Mouse (Mus musculus) lung, adult 2 months (tissue): ENCODE data around the gene Selenop. TPM values are rescaled to one million over a fixed set of nuclear protein-coding genes. Genes with fewer than 3 reads are reported as not detected.
A peak's percentile ranks its signal among the peaks of the same experiment; 100 is the strongest.

Experiments used
- DNase-seq: peaks from one replicate; pipeline ENCODE4 v3.0.0; 2022
- H3K4me1 ChIP-seq: fragments of 200-500 bp; 2 replicates; pipeline ENCODE4 v1.6.1; 2011; ENCODE audit warnings: low read length; ENCODE audit not compliant: control insufficient read depth, insufficient read depth
- H3K4me3 ChIP-seq: fragments of 200-500 bp; replicated peaks from 2 replicates; pipeline ENCODE3; 2011; ENCODE audit warnings: low read depth, mild to moderate bottlenecking, control low read depth, low read length; ENCODE audit errors: extremely low read depth
- CTCF ChIP-seq: fragments of 200-500 bp; IDR thresholded peaks from 2 replicates; pipeline ENCODE4 v1.5.1; 2011; ENCODE audit warnings: mild to moderate bottlenecking, low read length, control low read depth; ENCODE audit not compliant: insufficient read depth
- POLR2A ChIP-seq: fragments of 200-500 bp; IDR thresholded peaks from 2 replicates; pipeline ENCODE4 v1.6.1; 2011; ENCODE audit warnings: low read depth, mild to moderate bottlenecking, control low read depth, low read length, borderline replicate concordance; ENCODE audit errors: extremely low read depth
- WGBS: fragments of 180-500 bp; shearing (Covaris S2); methylation state at CpG from one replicate; pipeline ENCODE4 v1.1.7; 2018; 5-methylcytosine and 5-hydroxymethylcytosine counted together
- polyA plus RNA-seq: library from polyadenylated mRNA; depleted of rRNA; stranded (reverse); fragments of >200 nt; gene quantifications from 2 replicates; pipeline ENCODE4 v1.2.3, GENCODE M21; 2012

Gene Selenop
- polyA plus RNA-seq, 1 experiment = 329 TPM

- WGBS = 60% methylated on average over 4 of the region's 4 CpGs
- TF ChIP-seq POLR2A (no peak), CTCF (no peak)
- no peak overlapping the region for H3K4me3 ChIP-seq
- DNase-seq = no peak
- H3K4me1 ChIP-seq = peaks cover 12% of the 10 kb centered on the region
These were observed 1.1 kb downstream of the Selenop start for GRCm38 (mm10) chr15:3269496-3269895.

GRCm38 (mm10) chr15:3269996-3270645, 1.8 kb downstream of the Selenop start:
- TF ChIP-seq CTCF (no peak), POLR2A (no peak)
- peaks cover 12% of the 10 kb centered on the region for H3K4me1 ChIP-seq
- 13% methylated on average over 6 of the region's 6 CpGs for WGBS
- H3K4me3 ChIP-seq = peak overlapping the region; percentile 43
- DNase-seq = peak; percentile 34

GRCm38 (mm10) chr15:3270646-3271077, 2.3 kb downstream of the Selenop start:
- peak; percentile 89 for DNase-seq
- TF ChIP-seq CTCF = no peak
- TF ChIP-seq POLR2A = peak; percentile 100
- H3K4me3 ChIP-seq = peak overlapping the region; percentile 92
- peaks cover 12% of the 10 kb centered on the region for H3K4me1 ChIP-seq
- WGBS = under 1% methylated on average over 12 of the region's 12 CpGs

- Histone ChIP-seq H3K4me1 (peaks cover 12% of the 10 kb centered on the region), H3K4me3 (peak overlapping the region; percentile 92)
- WGBS = 3% methylated on average over 6 of the region's 6 CpGs
- TF ChIP-seq CTCF (no peak), POLR2A (peak; percentile 38; the same call in 1 of the 2 replicates)
- peak; percentile 37 for DNase-seq
These were observed 2.9 kb downstream of the Selenop start for GRCm38 (mm10) chr15:3271216-3271615.

GRCm38 (mm10) chr15:3273191-3273590, 4.8 kb downstream of the Selenop start:
- TF ChIP-seq POLR2A (no peak), CTCF (no peak)
- no peak for DNase-seq
- H3K4me1 ChIP-seq = peaks cover 14% of the 10 kb centered on the region
- 41% methylated on average over 1 of the region's 1 CpGs for WGBS
- H3K4me3 ChIP-seq = peak overlapping the region; percentile 52

GRCm38 (mm10) chr15:3277391-3277790, 9.0 kb downstream of the Selenop start:
- 79% methylated on average over 2 of the region's 2 CpGs for WGBS
- no peak for DNase-seq
- Histone ChIP-seq H3K4me3 (no peak overlapping the region), H3K4me1 (peaks cover 8% of the 10 kb centered on the region)
- peak; percentile 41 for TF ChIP-seq CTCF
- TF ChIP-seq POLR2A = no peak

- DNase-seq = no peak
- 74% methylated on average over 7 of the region's 7 CpGs for WGBS
- Histone ChIP-seq H3K4me3 (no peak overlapping the region), H3K4me1 (peaks cover 3% of the 10 kb centered on the region)
- TF ChIP-seq CTCF (no peak), POLR2A (no peak)
These were observed 10.9 kb downstream of the Selenop start for GRCm38 (mm10) chr15:3279242-3279641.

GRCm38 (mm10) chr15:3281216-3281615, 12.9 kb downstream of the Selenop start:
- Histone ChIP-seq H3K4me3 (no peak overlapping the region), H3K4me1 (peaks cover 2% of the 10 kb centered on the region)
- no peak for DNase-seq
- TF ChIP-seq CTCF (no peak), POLR2A (no peak)

GRCm38 (mm10) chr15:3281737-3282136, 13.4 kb downstream of the Selenop start:
- peaks cover 2% of the 10 kb centered on the region; the same call in 1 of the 2 replicates for H3K4me1 ChIP-seq
- WGBS = 90% methylated on average over 1 of the region's 1 CpGs
- no peak for DNase-seq
- no peak overlapping the region for H3K4me3 ChIP-seq
- TF ChIP-seq POLR2A = no peak
- TF ChIP-seq CTCF = no peak

- Histone ChIP-seq H3K4me1 (no peaks in the 10 kb centered on the region), H3K4me3 (no peak overlapping the region)
- no peak for DNase-seq
- TF ChIP-seq POLR2A (no peak), CTCF (no peak)
These were observed 17.7 kb downstream of the Selenop start for GRCm38 (mm10) chr15:3286032-3286431.
